Mouse (Mus musculus) adrenal gland, postnatal 0 days (tissue): ENCODE data around the gene Cacng2. TPM values are rescaled to one million over a fixed set of nuclear protein-coding genes. Genes with fewer than 3 reads are reported as not detected.

Experiments used
- polyA plus RNA-seq: library from polyadenylated mRNA; unstranded; fragments of >200 nt; fragmentation: Nextera tagmentation; extraction: Ambion mirVana; gene quantifications from 2 replicates; pipeline ENCODE4 v1.2.1, GENCODE M21; 2015

The Cacng2 gene
- 0.28 and 1.3 TPM in 2 replicates for polyA plus RNA-seq

GRCm38 (mm10) chr15:78119704-78120103, at the start of gene Cacng2:
Gene Cacng2 (minus strand): TSS chr15:78120028.

DNA sequence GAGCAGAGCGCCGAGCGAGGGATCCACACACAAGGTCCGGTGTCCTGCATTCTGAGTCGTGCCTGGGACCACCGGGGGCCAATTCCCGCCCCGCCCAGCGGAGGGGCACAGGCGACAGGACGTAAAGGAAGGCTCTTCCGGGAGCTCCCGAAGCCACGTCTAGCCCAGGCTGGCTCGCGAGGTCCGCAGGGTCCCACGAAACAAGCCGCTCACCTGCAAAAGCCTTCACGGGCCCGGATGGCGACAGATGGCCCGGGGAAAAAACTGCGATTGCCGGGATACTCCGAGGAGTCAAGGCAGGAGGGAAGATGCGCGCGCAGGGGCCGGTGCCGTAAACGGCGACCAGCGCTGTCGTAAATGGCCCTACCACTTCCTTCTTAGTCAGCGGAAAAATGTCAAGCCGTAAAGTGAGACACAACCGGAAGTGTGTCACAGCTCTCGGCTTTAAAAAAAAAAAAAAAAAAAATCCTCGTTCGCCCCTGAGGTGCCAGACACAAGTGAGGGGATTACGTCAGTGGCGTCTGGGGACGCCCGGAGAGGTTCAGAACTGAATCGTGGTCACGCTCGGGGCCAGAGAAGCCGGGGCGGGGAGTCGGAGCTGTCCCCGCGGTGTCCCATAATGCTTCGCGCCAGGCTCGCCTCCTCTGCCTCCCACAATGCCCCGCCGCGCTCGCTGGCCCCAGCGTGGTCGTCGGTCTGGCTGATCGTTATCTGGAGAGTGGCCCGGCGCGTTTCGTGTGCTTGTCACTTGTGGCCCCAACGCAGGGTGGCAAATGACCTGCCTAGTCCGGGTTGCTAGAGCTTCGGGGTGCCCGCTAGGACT, 149.1 kb downstream of the Cacng2 start, which contains the start of gene Eif3d:
Gene Eif3d, minus strand, starts transcription at position 344 of the 823 bp plus-strand sequence.

GRCm38 (mm10) chr15:77956404-77956901, 163.4 kb downstream of the Cacng2 start, which contains the start of gene Foxred2:
Gene Foxred2 (minus strand): TSS chr15:77956722.

Other genes with a start within 250 kb of the Cacng2 start
- gene Txn2, start 191.0 kb downstream of the Cacng2 start, polyA plus RNA-seq: 214 and 410 TPM in 2 replicates
- 1.9 and 2.0 TPM in 2 replicates for gene Foxred2, start 163.3 kb downstream of the Cacng2 start, polyA plus RNA-seq
- gene Eif3d, start 149.2 kb downstream of the Cacng2 start, polyA plus RNA-seq: 96.1 and 143 TPM in 2 replicates
- 64.8 and 69.7 TPM in 2 replicates for gene Ift27, start 54.1 kb upstream of the Cacng2 start, polyA plus RNA-seq
- 0.70 and 0.74 TPM in 2 replicates for gene Pvalb, start 86.4 kb upstream of the Cacng2 start, polyA plus RNA-seq
- gene Ncf4, start 124.8 kb upstream of the Cacng2 start, polyA plus RNA-seq: 7.5 and 8.9 TPM in 2 replicates
- 0.50 and 0.59 TPM in 2 replicates for gene Csf2rb2, start 185.7 kb upstream of the Cacng2 start, polyA plus RNA-seq
- gene Csf2rb, start 205.7 kb upstream of the Cacng2 start, polyA plus RNA-seq: 2.4 and 2.5 TPM in 2 replicates